Mouse (Mus musculus): ENCODE results near the gene Os9. TPM values are rescaled to one million over a fixed set of nuclear protein-coding genes. Genes with fewer than 3 reads are reported as not detected.

Os9 gene
- polyA plus RNA-seq, 1 experiment from 2014 or later, result 29.5 TPM

DNA sequence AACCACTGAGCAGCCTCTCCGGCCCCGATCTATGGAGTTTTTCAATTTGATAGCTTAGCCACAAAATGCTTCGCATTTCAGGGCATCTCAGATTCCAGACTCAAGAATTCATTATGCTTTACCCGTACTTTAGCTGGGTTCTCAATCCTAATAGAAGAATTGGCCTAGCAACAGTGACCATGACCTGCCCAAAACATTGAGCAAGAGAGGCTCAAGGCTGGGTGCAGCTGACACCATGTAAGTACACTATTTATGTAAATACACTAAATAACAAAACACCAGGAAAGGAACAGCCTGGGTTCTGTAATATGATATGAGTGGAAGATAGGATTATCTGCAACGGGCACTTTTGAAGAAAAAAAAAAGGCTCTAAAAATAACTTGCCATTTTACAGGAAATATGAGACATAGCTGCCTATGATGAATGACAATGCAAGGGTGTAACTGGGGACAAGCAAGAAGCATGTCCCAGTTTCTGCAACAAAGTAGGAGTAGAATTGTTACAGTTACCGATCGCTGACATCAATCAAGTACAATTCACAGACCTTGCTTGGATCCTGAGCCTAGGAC is 6.9 kb upstream of the Os9 start:
- DNase-seq (ENCODE audit: low spot score), result no peak
- Histone ChIP-seq H3K27me3 (ENCODE audit: control insufficient read depth, insufficient read depth, low read length) (no peaks in the 10 kb centered on the region), H3K4me3 (ENCODE audit: low read depth, low read length) (no peak overlapping the region), H3K4me2 (ENCODE audit: low read depth, severe bottlenecking) (no peak overlapping the region), H3K27ac (replicated peaks; ENCODE audit: low read depth, low read length) (no peak overlapping the region), H3K4me1 (ENCODE audit: control insufficient read depth, insufficient read depth, low read length) (no peaks in the 10 kb centered on the region), H3K9ac (ENCODE audit: low read length) (no peak overlapping the region), H3K9me3 (ENCODE audit: control insufficient read depth, low read length) (no peaks in the 10 kb centered on the region), H3K36me3 (ENCODE audit: control insufficient read depth, insufficient read depth, low read length) (no peaks in the 10 kb centered on the region)
- no peak for ATAC-seq (ENCODE audit: insufficient number of reproducible peaks, low FRiP score, low TSS enrichment, low read depth)
- WGBS, result 84% methylated on average over 7 of the region's 7 CpGs

DNA sequence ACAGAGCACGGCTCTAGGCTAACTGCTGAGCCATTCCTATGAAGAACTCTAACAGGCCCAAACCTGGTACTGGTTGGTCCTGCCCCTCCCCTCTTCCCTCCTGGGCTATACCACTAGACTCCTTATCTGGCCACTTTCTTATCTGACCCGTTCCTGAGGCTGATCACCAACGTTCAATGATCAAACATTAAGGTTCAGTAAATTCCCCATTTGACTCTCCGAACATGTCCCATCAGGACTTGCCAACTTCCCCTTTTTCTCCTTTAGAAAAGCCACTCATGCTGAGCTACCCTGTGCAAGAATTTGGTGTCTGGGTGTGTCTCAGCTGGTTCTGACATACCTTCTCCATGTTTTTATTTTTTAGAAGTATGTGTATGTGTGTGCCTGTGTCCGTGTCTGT is 5.6 kb upstream of the Os9 start:
- WGBS, result 85% methylated on average over 5 of the region's 5 CpGs
- Histone ChIP-seq H3K36me3 (ENCODE audit: control insufficient read depth, insufficient read depth, low read length) (no peaks in the 10 kb centered on the region), H3K4me1 (ENCODE audit: control insufficient read depth, insufficient read depth, low read length) (no peaks in the 10 kb centered on the region), H3K27ac (replicated peaks; ENCODE audit: low read depth, low read length) (no peak overlapping the region), H3K4me2 (ENCODE audit: low read depth, severe bottlenecking) (no peak overlapping the region), H3K27me3 (ENCODE audit: control insufficient read depth, insufficient read depth, low read length) (no peaks in the 10 kb centered on the region), H3K4me3 (ENCODE audit: low read depth, low read length) (no peak overlapping the region), H3K9ac (ENCODE audit: low read length) (no peak overlapping the region), H3K9me3 (ENCODE audit: control insufficient read depth, low read length) (no peaks in the 10 kb centered on the region)
- no peak for DNase-seq (ENCODE audit: low spot score)
- ATAC-seq (ENCODE audit: insufficient number of reproducible peaks, low FRiP score, low TSS enrichment, low read depth), result no peak

DNA sequence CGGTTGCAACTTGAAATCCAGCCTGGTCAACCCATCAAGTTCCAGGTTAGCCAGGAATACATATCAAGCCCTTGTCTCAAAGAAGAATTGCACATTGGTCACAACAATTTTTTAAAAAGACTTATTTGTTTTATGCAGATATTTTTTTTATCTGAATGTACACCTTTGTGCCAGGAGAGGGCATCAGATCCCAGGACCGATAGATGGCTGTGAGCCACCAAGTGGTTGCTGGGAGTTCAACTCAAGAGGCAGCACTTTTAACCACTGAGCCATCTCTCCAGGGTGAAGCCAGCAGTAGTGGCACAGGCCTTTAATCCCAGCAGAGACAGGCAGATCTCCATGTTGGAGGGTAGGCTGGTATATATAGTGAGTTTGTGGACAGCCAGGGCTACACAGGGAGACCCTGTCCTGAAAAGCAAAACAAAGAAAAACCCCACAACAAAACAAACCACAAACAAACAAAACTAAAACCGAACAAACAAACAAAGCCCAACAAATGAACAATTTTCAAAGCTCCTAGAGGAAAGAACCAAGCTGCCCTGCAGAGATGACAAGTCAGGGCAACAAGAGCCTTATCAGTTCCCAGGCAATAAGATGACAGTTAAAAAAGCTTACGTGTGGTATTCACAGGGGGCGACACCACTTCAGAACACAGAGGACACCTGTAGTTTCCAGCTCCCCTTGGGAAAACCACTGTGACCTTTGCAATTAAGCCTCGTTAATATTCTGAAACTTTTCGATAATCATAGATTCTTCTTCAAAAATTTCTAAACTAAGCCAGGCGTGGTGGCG is 4.5 kb upstream of the Os9 start:
- no peak overlapping the region for H3K27ac ChIP-seq (replicated peaks; ENCODE audit: low read depth, low read length)
- no peaks in the 10 kb centered on the region for H3K36me3 ChIP-seq (ENCODE audit: control insufficient read depth, insufficient read depth, low read length)
- ATAC-seq (ENCODE audit: insufficient number of reproducible peaks, low FRiP score, low TSS enrichment, low read depth) (no peak), DNase-seq (ENCODE audit: low spot score) (peak; percentile 36)
- H3K9me3 ChIP-seq (ENCODE audit: control insufficient read depth, low read length), result no peaks in the 10 kb centered on the region
- 77% methylated on average over 9 of the region's 9 CpGs for WGBS
- H3K27me3 ChIP-seq (ENCODE audit: control insufficient read depth, insufficient read depth, low read length), result no peaks in the 10 kb centered on the region
- H3K9ac ChIP-seq (ENCODE audit: low read length), result no peak overlapping the region
- no peak overlapping the region for H3K4me3 ChIP-seq (ENCODE audit: low read depth, low read length)
- peaks cover 1% of the 10 kb centered on the region; the same call in 1 of the 2 replicates for H3K4me1 ChIP-seq (ENCODE audit: control insufficient read depth, insufficient read depth, low read length)
- H3K4me2 ChIP-seq (ENCODE audit: low read depth, severe bottlenecking), result no peak overlapping the region

DNA sequence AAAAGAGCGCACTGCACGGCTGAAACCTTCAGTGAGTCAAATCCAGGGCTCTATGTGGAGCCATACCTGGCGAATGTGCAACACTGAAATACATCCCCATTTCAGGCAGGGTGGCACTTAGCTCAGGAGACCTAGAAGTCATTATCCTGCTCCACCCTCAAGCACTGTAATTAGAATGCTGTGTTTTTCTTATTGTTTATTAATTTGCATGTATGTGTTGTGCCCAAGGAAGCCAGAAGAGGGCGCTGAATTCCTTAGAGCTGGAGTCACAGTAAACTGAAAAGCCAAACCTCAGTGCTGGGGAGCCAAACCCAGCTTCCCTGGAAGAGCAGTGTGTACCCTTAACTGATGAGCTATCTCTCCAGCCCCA is 2.5 kb upstream of the Os9 start:
- Histone ChIP-seq H3K4me1 (ENCODE audit: control insufficient read depth, insufficient read depth, low read length) (peaks cover 4% of the 10 kb centered on the region; the same call in 1 of the 2 replicates), H3K9ac (ENCODE audit: low read length) (no peak overlapping the region), H3K9me3 (ENCODE audit: control insufficient read depth, low read length) (no peaks in the 10 kb centered on the region), H3K4me3 (ENCODE audit: low read depth, low read length) (no peak overlapping the region; the same call in 1 of the 2 replicates), H3K4me2 (ENCODE audit: low read depth, severe bottlenecking) (peak overlapping the region; percentile 40; the same call in 1 of the 2 replicates), H3K36me3 (ENCODE audit: control insufficient read depth, insufficient read depth, low read length) (peaks cover 4% of the 10 kb centered on the region; the same call in 1 of the 2 replicates), H3K27ac (replicated peaks; ENCODE audit: low read depth, low read length) (no peak overlapping the region), H3K27me3 (ENCODE audit: control insufficient read depth, insufficient read depth, low read length) (no peaks in the 10 kb centered on the region)
- ATAC-seq (ENCODE audit: insufficient number of reproducible peaks, low FRiP score, low TSS enrichment, low read depth), result no peak
- peak; percentile 77 for DNase-seq (ENCODE audit: low spot score)
- WGBS, result 9% methylated on average over 4 of the region's 4 CpGs

DNA sequence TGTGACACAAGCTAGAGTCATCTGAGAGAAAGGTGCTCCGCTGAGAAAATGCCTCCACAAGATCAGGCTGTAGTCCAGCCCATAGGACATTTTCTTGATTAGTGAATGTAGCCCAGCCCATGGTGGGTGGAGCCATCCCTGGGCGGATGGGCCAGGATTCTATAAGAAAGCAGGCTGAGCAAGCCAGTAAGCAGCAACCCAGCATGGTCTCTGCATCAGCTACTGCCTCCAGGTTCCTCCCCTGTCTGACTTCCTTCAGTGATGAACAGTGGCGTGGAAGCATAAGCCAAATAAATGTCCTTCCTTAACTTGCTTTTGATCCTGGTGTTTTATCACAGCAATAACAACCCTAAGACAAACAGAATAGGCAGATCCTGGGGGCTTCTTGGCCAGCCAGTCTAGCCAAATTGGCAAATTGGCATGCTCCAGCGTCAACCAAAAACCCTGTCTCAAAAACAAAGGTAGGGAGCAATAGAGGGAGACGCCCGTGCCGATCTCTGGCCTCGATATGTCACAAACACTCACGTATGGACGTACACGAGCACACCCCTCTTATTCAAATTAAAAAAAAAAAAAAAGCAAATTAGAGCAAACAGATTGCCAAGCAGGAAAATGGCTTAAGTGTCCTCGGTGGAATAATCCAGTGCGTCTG is 2.0 kb upstream of the Os9 start:
- no peak overlapping the region for H3K27ac ChIP-seq (replicated peaks; ENCODE audit: low read depth, low read length)
- H3K9ac ChIP-seq (ENCODE audit: low read length), result no peak overlapping the region
- peaks cover 4% of the 10 kb centered on the region; the same call in 1 of the 2 replicates for H3K36me3 ChIP-seq (ENCODE audit: control insufficient read depth, insufficient read depth, low read length)
- H3K27me3 ChIP-seq (ENCODE audit: control insufficient read depth, insufficient read depth, low read length), result no peaks in the 10 kb centered on the region
- H3K9me3 ChIP-seq (ENCODE audit: control insufficient read depth, low read length), result no peaks in the 10 kb centered on the region
- WGBS, result 12% methylated on average over 13 of the region's 13 CpGs
- H3K4me3 ChIP-seq (ENCODE audit: low read depth, low read length), result no peak overlapping the region; the same call in 1 of the 2 replicates
- ATAC-seq (ENCODE audit: insufficient number of reproducible peaks, low FRiP score, low TSS enrichment, low read depth) (no peak), DNase-seq (ENCODE audit: low spot score) (peak; percentile 60)
- peaks cover 4% of the 10 kb centered on the region; the same call in 1 of the 2 replicates for H3K4me1 ChIP-seq (ENCODE audit: control insufficient read depth, insufficient read depth, low read length)
- H3K4me2 ChIP-seq (ENCODE audit: low read depth, severe bottlenecking), result peak overlapping the region; percentile 40

DNA sequence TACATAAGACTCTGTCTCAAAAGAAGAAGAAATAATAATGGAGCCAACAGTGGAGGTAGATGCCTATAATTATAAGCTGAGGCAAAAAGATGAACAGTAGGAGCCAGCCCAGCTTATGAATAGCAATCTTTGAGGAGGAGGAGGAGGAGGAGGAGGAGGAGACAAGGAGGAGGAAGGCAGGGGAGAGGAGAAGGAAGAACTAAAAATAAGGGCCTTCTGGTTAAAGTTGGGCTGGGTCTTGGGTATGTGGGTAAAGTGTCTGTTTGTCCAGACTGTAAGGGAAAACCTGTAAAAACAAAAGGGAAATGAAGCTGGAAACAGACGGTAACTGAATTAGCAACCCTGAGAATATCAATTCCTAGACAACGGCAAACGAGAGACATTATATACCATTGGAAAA is 1.1 kb upstream of the Os9 start:
- Histone ChIP-seq H3K4me1 (ENCODE audit: control insufficient read depth, insufficient read depth, low read length) (peaks cover 4% of the 10 kb centered on the region; the same call in 1 of the 2 replicates), H3K27ac (replicated peaks; ENCODE audit: low read depth, low read length) (no peak overlapping the region), H3K4me3 (ENCODE audit: low read depth, low read length) (no peak overlapping the region), H3K9ac (ENCODE audit: low read length) (no peak overlapping the region), H3K4me2 (ENCODE audit: low read depth, severe bottlenecking) (no peak overlapping the region), H3K36me3 (ENCODE audit: control insufficient read depth, insufficient read depth, low read length) (peaks cover 4% of the 10 kb centered on the region; the same call in 1 of the 2 replicates), H3K9me3 (ENCODE audit: control insufficient read depth, low read length) (no peaks in the 10 kb centered on the region), H3K27me3 (ENCODE audit: control insufficient read depth, insufficient read depth, low read length) (no peaks in the 10 kb centered on the region)
- DNase-seq (ENCODE audit: low spot score) (no peak), ATAC-seq (ENCODE audit: insufficient number of reproducible peaks, low FRiP score, low TSS enrichment, low read depth) (no peak)
- WGBS, result 95% methylated on average over 3 of the region's 3 CpGs

DNA sequence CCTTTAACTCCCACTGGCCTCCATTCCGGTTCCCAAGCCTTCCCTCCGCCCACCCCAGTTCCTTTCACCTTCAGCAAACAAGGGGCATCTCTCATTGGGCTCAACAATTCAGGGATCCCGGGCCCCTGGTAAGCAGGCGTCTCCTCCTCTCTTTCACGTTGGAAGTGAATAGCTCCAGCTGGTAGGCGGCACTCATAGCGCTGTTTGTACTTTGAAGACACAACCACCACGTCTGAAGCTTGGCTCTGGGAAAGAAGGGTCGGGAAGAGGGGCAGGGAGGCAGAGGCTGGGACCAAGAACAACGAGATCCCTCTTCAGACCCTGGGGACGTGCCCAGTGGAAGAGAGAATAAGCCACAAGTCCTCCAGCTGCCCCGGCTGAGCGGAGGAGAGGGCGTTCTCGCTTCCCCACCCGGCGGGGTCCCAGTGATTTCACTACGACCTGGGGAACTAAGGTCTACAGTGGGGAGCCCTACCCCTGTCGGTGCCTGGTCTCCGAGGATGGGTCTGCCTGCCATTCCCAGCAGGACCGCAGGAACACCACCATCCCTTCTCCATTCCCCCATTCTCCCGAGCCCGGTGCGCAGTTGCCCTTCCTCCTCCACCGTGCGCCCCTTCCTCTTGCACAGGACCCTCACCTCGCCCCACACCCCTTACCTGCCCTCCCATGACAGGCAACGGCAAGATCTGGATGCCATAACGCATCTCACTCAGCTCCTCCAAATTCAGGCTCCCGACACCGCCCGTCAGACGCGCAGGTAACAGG is 448 bp downstream of the Os9 start:
- peaks cover 4% of the 10 kb centered on the region; the same call in 1 of the 2 replicates for H3K36me3 ChIP-seq (ENCODE audit: control insufficient read depth, insufficient read depth, low read length)
- H3K4me1 ChIP-seq (ENCODE audit: control insufficient read depth, insufficient read depth, low read length), result peaks cover 4% of the 10 kb centered on the region; the same call in 1 of the 2 replicates
- 4% methylated on average over 34 of the region's 34 CpGs for WGBS
- no peaks in the 10 kb centered on the region for H3K9me3 ChIP-seq (ENCODE audit: control insufficient read depth, low read length)
- DNase-seq (ENCODE audit: low spot score), result peak; percentile 23
- peak; percentile 23; the same call in 1 of the 2 replicates for ATAC-seq (ENCODE audit: insufficient number of reproducible peaks, low FRiP score, low TSS enrichment, low read depth)
- H3K27ac ChIP-seq (replicated peaks; ENCODE audit: low read depth, low read length), result no peak overlapping the region
- peak overlapping the region; percentile 86 for H3K4me3 ChIP-seq (ENCODE audit: low read depth, low read length)
- H3K9ac ChIP-seq (ENCODE audit: low read length), result peak overlapping the region; percentile 65
- H3K27me3 ChIP-seq (ENCODE audit: control insufficient read depth, insufficient read depth, low read length), result no peaks in the 10 kb centered on the region
- H3K4me2 ChIP-seq (ENCODE audit: low read depth, severe bottlenecking), result peak overlapping the region; percentile 96

DNA sequence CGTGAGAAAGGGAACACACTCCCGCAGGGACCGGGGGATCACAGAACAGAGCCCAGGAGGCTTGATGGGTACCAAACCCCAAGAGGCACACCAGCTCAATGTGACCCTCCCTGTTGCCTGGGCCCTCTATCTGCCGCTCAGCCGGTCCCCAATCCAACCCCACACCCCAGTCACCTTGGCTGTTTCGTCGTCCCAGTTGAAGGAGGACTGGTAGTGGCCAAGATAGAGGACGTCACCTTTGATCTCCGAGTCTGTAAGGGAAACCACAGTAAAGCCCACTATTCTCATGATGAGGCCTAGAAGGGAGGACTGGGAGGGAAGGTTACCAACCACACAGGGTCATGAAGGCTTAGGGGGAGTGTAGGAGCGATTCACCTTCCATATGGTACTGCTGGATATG is 1.7 kb downstream of the Os9 start:
- Histone ChIP-seq H3K9ac (ENCODE audit: low read length) (no peak overlapping the region), H3K27ac (replicated peaks; ENCODE audit: low read depth, low read length) (no peak overlapping the region), H3K4me2 (ENCODE audit: low read depth, severe bottlenecking) (no peak overlapping the region), H3K4me1 (ENCODE audit: control insufficient read depth, insufficient read depth, low read length) (peaks cover 4% of the 10 kb centered on the region; the same call in 1 of the 2 replicates), H3K9me3 (ENCODE audit: control insufficient read depth, low read length) (no peaks in the 10 kb centered on the region), H3K36me3 (ENCODE audit: control insufficient read depth, insufficient read depth, low read length) (peaks cover 4% of the 10 kb centered on the region; the same call in 1 of the 2 replicates), H3K4me3 (ENCODE audit: low read depth, low read length) (no peak overlapping the region), H3K27me3 (ENCODE audit: control insufficient read depth, insufficient read depth, low read length) (no peaks in the 10 kb centered on the region)
- DNase-seq (ENCODE audit: low spot score), result no peak
- no peak for ATAC-seq (ENCODE audit: insufficient number of reproducible peaks, low FRiP score, low TSS enrichment, low read depth)
- WGBS, result 92% methylated on average over 10 of the region's 10 CpGs

Data from limb, embryonic 11.5 days (tissue).